Mouse (Mus musculus) neural tube, embryonic 10.5 days (tissue): ENCODE results near the gene Gm49384.

Experiments
- DNase-seq: peaks from one replicate; pipeline ENCODE4 v3.0.0-alpha.2; 2017; ENCODE audit warnings: low spot score; ENCODE audit errors: extremely low spot score

Gene Gm49384

GRCm38 (mm10) chr12:69207926-69208325, 3.9 kb upstream of the Gm49384 start:
- DNase-seq = no peak

GRCm38 (mm10) chr12:69207396-69207795, 3.3 kb upstream of the Gm49384 start:
- DNase-seq = no peak

GRCm38 (mm10) chr12:69198985-69199384, 5.1 kb downstream of the Gm49384 start:
- DNase-seq = no peak

GRCm38 (mm10) chr12:69198164-69198535, 5.9 kb downstream of the Gm49384 start, which contains the start of gene Dnaaf2:
Dnaaf2 (minus strand) TSS chr12:69198429.
- DNase-seq = peak; percentile 77

- DNase-seq = peak; percentile 73
Observed at GRCm38 (mm10) chr12:69197378-69198163, 6.5 kb downstream of the Gm49384 start.

- DNase-seq = peak; percentile 78
Observed at GRCm38 (mm10) chr12:69196444-69197377, 7.4 kb downstream of the Gm49384 start, which contains the start of gene Gm49383. Gm49383 (minus strand) TSS chr12:69197104.

- no peak for DNase-seq
Observed at GRCm38 (mm10) chr12:69192637-69193036, 11.4 kb downstream of the Gm49384 start.

- DNase-seq = no peak
Observed at GRCm38 (mm10) chr12:69191396-69191795, 12.7 kb downstream of the Gm49384 start.

GRCm38 (mm10) chr12:69190522-69190921, 13.5 kb downstream of the Gm49384 start:
- DNase-seq = no peak

- no peak for DNase-seq
Observed at GRCm38 (mm10) chr12:69190074-69190473, 14.0 kb downstream of the Gm49384 start.

- DNase-seq = no peak
Observed at GRCm38 (mm10) chr12:69186811-69187471, 17.1 kb downstream of the Gm49384 start.

GRCm38 (mm10) chr12:69185371-69185770, 18.7 kb downstream of the Gm49384 start:
- DNase-seq = no peak

GRCm38 (mm10) chr12:69184342-69185295, 19.4 kb downstream of the Gm49384 start:
- peak; percentile 62 for DNase-seq

- DNase-seq = peak; percentile 95
Observed at GRCm38 (mm10) chr12:69183583-69184308, 20.3 kb downstream of the Gm49384 start, which contains the start of the genes Rpl36al and Mgat2. Rpl36al (minus strand) TSS chr12:69184083. Mgat2 (plus strand) TSS chr12:69184157.

- DNase-seq = no peak
Observed at GRCm38 (mm10) chr12:69181800-69182199, 22.3 kb downstream of the Gm49384 start.

- DNase-seq = no peak
Observed at GRCm38 (mm10) chr12:69179371-69179770, 24.7 kb downstream of the Gm49384 start.

GRCm38 (mm10) chr12:69177526-69177925, 26.5 kb downstream of the Gm49384 start:
- no peak for DNase-seq

- DNase-seq = no peak
Observed at GRCm38 (mm10) chr12:69175975-69176374, 28.1 kb downstream of the Gm49384 start.

GRCm38 (mm10) chr12:69171307-69171706, 32.8 kb downstream of the Gm49384 start:
- DNase-seq = no peak
